Mouse (Mus musculus): Measurements from ENCODE around the gene Flt1. TPM values are rescaled to one million over a fixed set of nuclear protein-coding genes. Genes with fewer than 3 reads are reported as not detected.

Flt1 gene
- total and polyA plus RNA-seq, 3 experiments, result 0.03 to 0.08 TPM; not detected in 1

- Histone ChIP-seq H3K4me3 (ENCODE audit: control insufficient read depth in 1 of 2, insufficient read depth in 1 of 2, low read depth in 2 of 2, low read length in 2 of 2) (no peak overlapping the region), H3K27me3 (ENCODE audit: control insufficient read depth in 1 of 2, insufficient read depth in 2 of 2, low read length in 2 of 2) (no peaks in the 10 kb centered on the region), H3K27ac (ENCODE audit: control insufficient read depth, low read depth, low read length) (no peak overlapping the region), H3K79me2 (ENCODE audit: control insufficient read depth, insufficient read depth, low read length, poor library complexity) (no peaks in the 10 kb centered on the region), H3K9ac (ENCODE audit: control insufficient read depth, low read depth, low read length, poor library complexity, severe bottlenecking) (no peak overlapping the region), H3K36me3 (ENCODE audit: control insufficient read depth in 1 of 2, insufficient read depth in 2 of 2, low read length in 2 of 2) (no peaks in the 10 kb centered on the region), H3K4me1 (ENCODE audit: control insufficient read depth in 1 of 2, insufficient read depth in 2 of 2, low read length in 2 of 2) (no peaks in the 10 kb centered on the region), H3K9me3 (replicated peaks; ENCODE audit: insufficient read depth, low read length) (no peaks in the 10 kb centered on the region)
- TF ChIP-seq NELFE (IDR thresholded peaks at IDR 0.05; ENCODE audit: low read depth, low read length) (no peak), MYC (IDR thresholded peaks at IDR 0.05; ENCODE audit: low read depth, low read length) (no peak), ZMIZ1 (IDR thresholded peaks at IDR 0.05; ENCODE audit: low read depth, low read length) (no peak), HCFC1 (IDR thresholded peaks at IDR 0.05; ENCODE audit: low read depth, low read length) (no peak), ZKSCAN1 (IDR thresholded peaks at IDR 0.05; ENCODE audit: low read depth, low read length) (no peak), EP300 (IDR thresholded peaks at IDR 0.05; ENCODE audit: low read depth in 1 of 2, low read length in 2 of 2) (no peak), RAD21 (IDR thresholded peaks at IDR 0.05; ENCODE audit: low read depth, low read length) (no peak), BHLHE40 (IDR thresholded peaks at IDR 0.05; ENCODE audit: borderline replicate concordance, low read depth, low read length) (no peak), USF1 (IDR thresholded peaks at IDR 0.05; ENCODE audit: low read depth, low read length) (no peak), MAFK (IDR thresholded peaks at IDR 0.05; ENCODE audit: borderline replicate concordance, low read depth, low read length) (no peak), MAX (IDR thresholded peaks at IDR 0.05; ENCODE audit: low read length) (no peak), ZNF384 (IDR thresholded peaks at IDR 0.05; ENCODE audit: low read depth, low read length) (no peak), ETS1 (IDR thresholded peaks at IDR 0.05; ENCODE audit: low read depth, low read length) (no peak), POLR2A (IDR thresholded peaks at IDR 0.05; ENCODE audit: control insufficient read depth in 1 of 2, insufficient read depth in 1 of 2, low read depth in 1 of 2, low read length in 2 of 2, poor library complexity in 1 of 2) (no peak), POLR2AphosphoS5 (IDR thresholded peaks at IDR 0.05; ENCODE audit: borderline replicate concordance, low read depth, low read length) (no peak), CHD2 (IDR thresholded peaks at IDR 0.05; ENCODE audit: low read length) (no peak), KAT2A (conservative IDR thresholded peaks at IDR 0.05; ENCODE audit: low read depth, low read length) (no peak), JUND (IDR thresholded peaks at IDR 0.05; ENCODE audit: low read depth, low read length) (no peak), CHD1 (IDR thresholded peaks at IDR 0.05; ENCODE audit: low read depth, low read length) (no peak)
- DNase-seq (ENCODE audit: low read depth, low spot score), result no peak
These were observed 107.6 kb downstream of the Flt1 start for GRCm38 (mm10) chr5:147618243-147618642.

DNA sequence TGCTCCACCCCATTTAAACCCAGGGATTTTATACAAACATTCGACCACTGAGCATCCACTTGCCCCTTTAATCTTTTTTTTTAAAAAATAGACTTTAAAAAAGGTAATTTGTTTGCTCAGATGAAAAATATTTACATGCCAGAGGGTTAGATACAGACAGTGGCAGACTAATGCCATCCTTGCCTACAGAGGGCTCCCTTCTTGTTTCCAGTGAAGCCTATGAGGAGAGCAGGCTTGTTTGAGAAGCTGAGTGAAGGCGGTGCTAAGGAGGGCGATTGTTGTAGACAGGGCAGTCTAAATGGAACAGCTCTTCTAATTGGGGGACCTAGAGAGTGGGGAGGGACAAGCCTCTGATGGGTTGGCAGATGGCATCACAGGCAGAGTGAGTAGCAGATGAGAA, 109.4 kb downstream of the Flt1 start:
- Histone ChIP-seq H3K79me2 (ENCODE audit: control insufficient read depth, insufficient read depth, low read length, poor library complexity) (no peaks in the 10 kb centered on the region), H3K36me3 (ENCODE audit: control insufficient read depth in 1 of 2, insufficient read depth in 2 of 2, low read length in 2 of 2) (no peaks in the 10 kb centered on the region), H3K9ac (ENCODE audit: control insufficient read depth, low read depth, low read length, poor library complexity, severe bottlenecking) (no peak overlapping the region), H3K4me1 (ENCODE audit: control insufficient read depth in 1 of 2, insufficient read depth in 2 of 2, low read length in 2 of 2) (no peaks in the 10 kb centered on the region), H3K9me3 (replicated peaks; ENCODE audit: insufficient read depth, low read length) (no peaks in the 10 kb centered on the region), H3K27ac (ENCODE audit: control insufficient read depth, low read depth, low read length) (no peak overlapping the region), H3K27me3 (ENCODE audit: control insufficient read depth in 1 of 2, insufficient read depth in 2 of 2, low read length in 2 of 2) (no peaks in the 10 kb centered on the region), H3K4me3 (ENCODE audit: control insufficient read depth in 1 of 2, insufficient read depth in 1 of 2, low read depth in 2 of 2, low read length in 2 of 2) (no peak overlapping the region)
- no peak for DNase-seq (ENCODE audit: low read depth, low spot score)
- TF ChIP-seq ZMIZ1 (IDR thresholded peaks at IDR 0.05; ENCODE audit: low read depth, low read length), result no peak
- TF ChIP-seq USF2 (IDR thresholded peaks at IDR 0.05; ENCODE audit: borderline replicate concordance in 1 of 2, insufficient read depth in 1 of 2, low read depth in 1 of 2, low read length in 2 of 2), result no peak
- no peak for TF ChIP-seq SMC3 (IDR thresholded peaks at IDR 0.05; ENCODE audit: low read depth, low read length)
- no peak for TF ChIP-seq ZKSCAN1 (IDR thresholded peaks at IDR 0.05; ENCODE audit: low read depth, low read length)
- no peak for TF ChIP-seq POLR2A (IDR thresholded peaks at IDR 0.05; ENCODE audit: control insufficient read depth in 1 of 2, insufficient read depth in 1 of 2, low read depth in 1 of 2, low read length in 2 of 2, poor library complexity in 1 of 2)
- TF ChIP-seq KAT2A (conservative IDR thresholded peaks at IDR 0.05; ENCODE audit: low read depth, low read length), result no peak
- TF ChIP-seq EP300 (IDR thresholded peaks at IDR 0.05; ENCODE audit: low read depth in 1 of 2, low read length in 2 of 2), result no peak
- no peak for TF ChIP-seq TCF12 (IDR thresholded peaks at IDR 0.05; ENCODE audit: low read depth, low read length)
- TF ChIP-seq MAZ (IDR thresholded peaks at IDR 0.05; ENCODE audit: low read depth, low read length), result no peak

Data from MEL (cell line).